Mouse (Mus musculus): ENCODE measurements at regions not wholly inside any gene's neighbourhood (a gene's known extent, or its start where the extent isn't known, plus 50 kb on each side); places are given as distances from the start of the nearest gene placed in this dataset.
A peak's percentile ranks its signal among the peaks of the same experiment; 100 is the strongest.

- DNase-seq (ENCODE audit: low spot score in 2 of 2), result no peak
Measured at GRCm38 (mm10) chr10:124945257-124945656, 444.0 kb downstream of the Slc16a7 start.

- no peak for DNase-seq (ENCODE audit: low spot score in 2 of 2)
Measured at GRCm38 (mm10) chr10:124942214-124942613, 447.1 kb downstream of the Slc16a7 start.

GRCm38 (mm10) chr10:124927218-124927617 lies 462.0 kb downstream of the Slc16a7 start:
- no peak for DNase-seq (ENCODE audit: low spot score in 2 of 2)

DNA sequence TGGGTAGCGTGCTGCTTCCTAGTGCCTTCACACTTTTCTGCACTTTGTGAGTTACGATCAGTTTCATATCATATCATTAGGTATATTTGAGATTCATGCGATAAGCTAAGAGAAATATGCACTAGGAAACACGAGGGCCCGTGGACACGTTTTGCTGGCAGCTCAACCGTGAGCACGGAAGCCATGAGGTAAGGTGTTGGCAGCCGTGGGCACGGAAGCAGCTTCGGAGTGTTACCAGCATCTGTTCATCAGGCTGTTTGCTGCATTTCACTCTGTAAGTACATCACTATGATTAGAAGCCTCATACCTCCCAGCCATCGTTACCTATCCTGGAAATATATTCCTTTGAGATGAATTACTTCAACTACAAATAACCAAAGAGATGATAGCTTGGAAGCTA lies 489.2 kb downstream of the Slc16a7 start:
- peak; percentile 32 to 41 for DNase-seq (ENCODE audit: low spot score in 2 of 2)

- DNase-seq (ENCODE audit: low spot score in 2 of 2), result no peak
Measured at GRCm38 (mm10) chr10:124878525-124878924, 510.7 kb downstream of the Slc16a7 start.

DNA sequence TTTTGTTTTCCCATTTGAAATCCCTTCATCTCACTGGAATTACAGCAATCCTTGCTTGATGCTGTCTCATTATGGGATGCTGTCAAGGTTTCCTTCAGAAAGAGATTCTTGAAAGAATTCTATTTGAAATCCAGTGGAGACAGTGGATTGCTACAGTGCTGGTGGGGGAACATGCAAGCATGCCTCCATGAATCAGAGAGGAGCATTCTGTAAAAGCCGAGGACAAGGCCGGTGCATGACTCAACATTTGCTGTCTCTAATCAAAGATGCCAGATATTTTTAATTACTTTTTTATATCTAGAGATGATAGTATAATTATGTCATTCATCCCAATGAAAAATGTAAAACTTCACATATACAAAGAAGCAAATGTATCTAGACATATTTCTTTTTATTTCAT lies 511.6 kb downstream of the Slc16a7 start:
- no peak for DNase-seq (ENCODE audit: low spot score in 2 of 2)

GRCm38 (mm10) chr10:124872211-124872610 lies 517.1 kb downstream of the Slc16a7 start:
- no peak for DNase-seq (ENCODE audit: low spot score in 2 of 2)

DNA sequence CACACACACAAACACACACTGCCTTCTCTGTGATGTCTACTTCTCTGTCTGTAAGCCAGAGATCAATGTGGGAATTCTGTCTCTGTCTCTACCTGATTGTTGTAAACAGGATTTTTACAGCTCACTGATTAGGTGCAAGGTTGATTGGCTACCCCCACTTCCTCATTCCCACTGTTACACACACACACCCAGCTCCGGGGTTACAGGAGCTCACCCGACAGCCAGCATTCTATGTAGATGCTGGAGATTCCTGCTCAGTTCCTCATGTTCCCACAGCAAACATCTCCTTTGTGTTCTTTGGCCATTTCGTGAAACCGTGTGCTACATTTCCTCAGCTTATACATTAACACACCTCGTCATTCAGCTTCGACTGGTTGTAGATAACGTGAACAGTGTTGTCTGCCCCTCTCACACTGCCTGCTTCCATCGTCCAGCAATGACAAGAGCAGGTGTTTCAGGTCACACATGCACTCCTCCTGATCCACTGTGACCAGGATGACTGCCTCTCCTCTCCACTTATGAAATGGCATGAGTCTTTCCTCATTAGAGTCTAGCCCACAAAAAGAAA lies 546.6 kb downstream of the Slc16a7 start:
- no peak for DNase-seq (ENCODE audit: low spot score in 2 of 2)

- no peak for DNase-seq (ENCODE audit: low spot score in 2 of 2)
Measured at GRCm38 (mm10) chr10:124833930-124834329, 555.3 kb downstream of the Slc16a7 start.

DNA sequence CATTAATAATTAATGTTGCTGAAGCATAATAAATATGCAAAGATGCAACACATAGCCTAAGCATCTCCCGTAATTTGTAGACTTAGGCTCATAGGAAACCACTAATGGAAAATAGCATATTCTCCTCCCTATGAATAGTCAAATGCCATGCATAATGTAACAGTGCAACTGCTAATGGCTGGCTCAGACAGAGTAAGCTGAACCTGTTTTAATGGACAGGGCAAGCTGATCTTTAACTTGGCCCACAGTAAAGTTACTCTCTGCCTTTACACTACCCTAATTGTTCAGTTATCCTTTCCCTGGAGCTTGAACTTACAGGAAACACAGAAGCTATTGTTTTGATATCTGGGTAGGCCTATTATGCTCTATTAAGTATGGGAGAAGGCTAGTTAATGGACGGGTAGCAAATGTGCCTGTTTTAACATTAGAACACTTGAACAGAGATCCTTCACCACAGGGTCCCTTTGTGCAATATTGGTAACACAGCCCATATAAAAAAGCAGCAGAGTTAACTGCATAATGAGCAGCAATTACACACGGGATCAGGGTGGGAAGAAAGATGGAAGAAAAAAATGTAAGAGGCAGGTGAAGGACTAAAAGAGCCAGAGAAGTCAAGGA lies 585.2 kb downstream of the Slc16a7 start:
- DNase-seq (ENCODE audit: low spot score in 2 of 2), result no peak

All from right cerebral cortex, postnatal 10 days (tissue).